Mouse (Mus musculus) heart, postnatal 36 days (tissue): ENCODE measurements at regions not wholly inside any gene's neighbourhood (a gene's known extent, or its start where the extent isn't known, plus 50 kb on each side); places are given as distances from the start of the nearest gene placed in this dataset.
"Not testable (repeated sequence)": the region's sequence is repeated elsewhere in the genome, so short reads cannot be mapped to it uniquely, and the experiment has no call there.

Experiments
- DNase-seq, 2 experiments: peaks; one replicate each; pipeline ENCODE4 v3.0.0; 2021 to 2022
- intact Hi-C: fragments of 180-260 bp; cut with DNase I; formaldehyde crosslinking; loops from one replicate; pipeline ENCODE4 v1.15.1; 2025

DNA sequence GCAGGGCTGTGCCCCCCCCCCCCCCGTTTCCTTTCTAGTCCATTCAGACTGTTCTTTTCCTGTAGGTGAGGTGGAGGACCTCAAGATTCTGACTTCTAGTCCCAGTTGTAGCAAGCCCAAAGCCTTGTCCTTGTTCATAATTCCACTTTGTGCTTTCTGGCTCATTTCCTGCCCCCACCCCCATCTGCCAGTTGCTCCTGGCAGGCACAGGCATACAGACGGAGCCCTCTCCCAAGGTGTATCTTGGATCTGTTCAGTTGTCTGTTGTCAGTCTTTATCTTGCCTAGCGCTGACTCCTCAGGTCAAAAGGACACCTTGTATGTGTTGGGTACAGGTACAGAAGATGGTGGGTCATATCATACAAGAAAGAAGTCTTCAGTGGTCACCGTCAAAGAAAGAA is 81.9 kb downstream of the Fam43a start:
- no peak for DNase-seq
- intact Hi-C loops = no loop called here

DNA sequence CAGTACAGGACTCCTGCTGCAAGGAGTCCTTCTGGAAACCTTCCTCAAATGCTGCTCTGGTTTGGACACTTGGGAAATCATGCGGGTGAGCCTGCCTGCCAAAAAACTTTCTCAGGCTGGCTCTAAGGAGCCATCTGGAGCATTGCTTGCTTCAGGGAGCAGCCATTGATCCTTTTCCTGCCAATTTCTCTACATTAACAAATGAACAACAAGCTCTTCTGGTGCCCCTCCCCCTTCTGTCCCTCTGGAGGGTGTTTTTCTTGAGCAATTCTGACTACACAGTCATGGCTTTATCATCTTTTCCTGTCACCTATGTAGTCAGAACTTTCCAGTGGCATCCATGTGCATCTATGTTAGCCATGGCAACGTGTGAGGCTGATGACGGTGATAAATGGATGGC is 84.5 kb downstream of the Fam43a start:
- no peak for DNase-seq
- intact Hi-C loops = no loop called here

DNA sequence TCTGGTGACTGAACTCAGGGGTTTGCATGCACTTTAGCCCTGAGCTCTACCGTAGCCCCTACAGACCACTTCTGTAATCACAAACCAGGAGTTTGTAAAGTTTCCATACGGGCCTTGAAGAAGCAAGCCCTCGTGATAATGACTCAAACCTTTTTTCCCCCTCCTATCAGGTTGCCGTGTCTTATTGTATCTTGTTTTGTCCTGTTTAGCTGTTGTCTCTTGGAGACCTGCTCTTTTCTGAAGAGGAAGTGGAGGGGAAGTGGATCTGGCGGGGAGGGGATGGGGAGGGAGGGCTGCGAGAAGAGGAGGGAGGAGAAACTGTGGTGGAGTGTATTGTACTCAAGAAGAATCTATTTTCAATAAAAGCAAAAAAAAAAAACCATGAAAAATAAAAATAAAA is 87.0 kb downstream of the Fam43a start:
- no peak for DNase-seq
- intact Hi-C loops = no loop called here

DNA sequence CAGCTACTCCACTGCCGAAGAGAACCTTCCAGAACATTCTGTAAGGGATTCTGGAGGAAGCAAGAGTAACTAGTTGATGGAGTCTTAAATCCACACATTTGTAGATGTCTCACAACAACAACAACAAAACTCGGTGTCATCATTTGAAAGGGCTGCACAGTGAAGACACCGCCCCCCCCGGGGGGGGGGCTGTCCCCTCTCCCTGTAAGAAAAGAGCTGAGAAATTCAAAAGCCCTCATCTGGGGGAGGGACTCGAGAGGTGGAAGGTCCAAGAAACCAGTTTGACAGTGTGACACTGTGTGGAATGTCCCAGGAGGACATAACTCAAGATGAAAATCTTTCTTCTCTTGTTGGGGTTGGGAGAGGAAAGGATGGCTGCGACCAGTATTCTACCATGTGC is 87.7 kb downstream of the Fam43a start:
- no peak for DNase-seq
- intact Hi-C loops = no loop called here

DNA sequence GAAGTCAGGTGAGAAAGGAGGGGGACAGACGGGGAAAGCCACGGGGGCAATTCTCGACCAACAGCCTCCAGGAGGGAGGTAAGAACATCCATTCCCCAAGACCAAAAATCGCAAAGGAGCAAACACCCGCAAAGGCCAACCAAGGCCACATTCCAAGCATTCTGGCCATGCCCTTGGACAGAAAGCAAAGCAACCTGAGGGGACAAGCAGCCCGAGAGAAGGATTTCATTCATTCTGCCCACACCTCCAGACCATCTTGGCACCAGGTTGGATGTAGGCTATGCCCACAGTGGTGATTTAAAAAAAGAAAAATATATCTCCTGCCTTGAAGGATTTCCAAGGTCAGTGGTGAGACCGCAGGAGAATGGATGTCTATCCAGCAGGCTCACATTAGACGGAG is 88.2 kb downstream of the Fam43a start:
- intact Hi-C loops = no loop called here

DNA sequence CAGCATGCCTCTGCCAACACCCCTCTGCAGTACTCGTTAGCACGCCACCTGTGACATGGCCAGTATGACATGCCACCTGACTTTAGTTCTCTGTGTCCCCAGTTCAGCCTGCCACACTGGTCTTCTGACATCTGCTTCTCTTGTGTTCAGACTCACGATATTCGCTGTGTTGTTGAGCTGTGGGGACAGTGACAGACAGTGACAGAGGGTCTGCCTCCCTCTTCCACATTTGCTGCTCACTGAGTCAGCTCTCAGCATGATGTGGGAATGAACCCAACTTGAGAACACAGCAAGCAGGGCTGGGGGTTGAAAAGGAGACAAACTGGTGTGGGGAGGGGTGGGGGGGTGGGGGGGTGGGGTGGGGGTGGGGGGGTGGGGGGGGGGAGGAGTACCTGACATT is 91.0 kb downstream of the Fam43a start:
- intact Hi-C loops = no loop called here

More for the DNA sequence above, 88.2 kb downstream of the Fam43a start:
- no peak for DNase-seq

DNA sequence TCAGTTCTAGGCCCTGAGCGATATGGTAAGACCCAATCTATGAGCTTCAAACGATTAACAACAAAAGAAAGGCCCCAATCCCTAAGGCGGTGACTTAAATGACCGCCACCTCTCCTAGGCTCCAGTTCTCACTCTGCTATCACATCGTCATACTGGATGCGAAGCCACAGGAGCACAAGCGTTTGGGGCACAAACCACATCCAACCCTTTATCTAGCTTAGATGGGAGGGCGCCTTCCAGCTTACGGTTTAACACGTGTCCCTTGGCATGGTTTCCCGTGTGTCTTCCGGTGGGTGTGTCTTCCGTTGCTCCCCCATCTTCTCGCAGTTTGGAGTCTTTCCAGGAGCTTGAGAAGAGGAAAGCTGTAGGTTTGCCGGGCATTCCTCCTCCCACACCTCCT is 92.4 kb downstream of the Fam43a start:
- peak; percentile 27 for DNase-seq
- intact Hi-C loops = loop anchor here (2.0 kb wide), 1 partner anchor 91 kb away; no protein-coding TSS in a partner anchor

More for the DNA sequence above, 91.0 kb downstream of the Fam43a start:
- no peak for DNase-seq

DNA sequence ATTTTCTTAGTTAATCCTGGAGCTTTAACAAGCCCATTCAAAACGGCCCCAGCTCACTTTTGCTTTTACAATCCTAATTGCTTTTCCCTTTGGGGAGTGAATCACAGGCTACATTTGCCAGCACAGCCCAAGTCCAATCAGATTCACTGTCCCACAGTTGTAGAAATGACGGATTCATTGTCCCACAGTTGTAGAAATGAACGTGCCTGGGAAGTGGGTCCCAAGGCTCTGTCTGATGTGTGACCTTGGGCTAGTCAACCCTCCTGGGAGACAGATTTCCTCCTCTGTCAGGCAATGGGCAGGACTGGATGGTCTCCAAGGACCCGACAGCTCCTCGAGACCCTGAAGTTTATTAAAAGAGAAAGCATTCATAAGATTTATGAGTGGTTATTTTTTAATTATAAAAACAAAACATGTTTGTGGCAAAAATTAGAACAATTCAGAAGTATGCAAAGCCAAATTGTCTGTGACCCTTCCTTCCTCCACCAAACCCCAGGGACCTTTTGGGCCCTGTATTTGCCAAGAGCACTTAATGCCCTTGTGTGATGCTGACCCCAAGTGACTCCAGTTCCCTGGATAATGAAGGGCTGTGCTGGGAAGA is 93.1 kb downstream of the Fam43a start:
- peak; percentile 20 to 47 for DNase-seq
- intact Hi-C loops = loop anchor here (2.0 kb wide), 1 partner anchor 92 kb away; no protein-coding TSS in a partner anchor

DNA sequence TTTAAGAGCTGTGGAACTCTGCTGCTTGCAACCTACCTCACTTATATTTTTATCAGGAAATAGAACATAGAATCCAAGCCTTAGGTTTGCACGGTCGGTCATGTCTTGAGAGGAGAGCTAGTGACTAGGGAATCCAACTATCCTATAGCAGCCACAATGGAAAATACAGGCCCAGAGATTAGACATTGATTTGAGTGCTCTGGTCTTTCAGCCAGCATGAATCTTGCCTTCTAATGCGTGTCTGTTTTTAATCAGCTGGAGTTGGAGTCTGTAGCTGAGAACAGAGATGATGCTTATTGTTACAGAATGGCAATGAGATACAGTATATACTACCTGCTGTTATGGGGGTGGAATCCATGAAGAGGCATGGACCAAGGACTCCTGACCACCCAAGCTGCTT is 93.7 kb downstream of the Fam43a start:
- DNase-seq = no peak
- intact Hi-C loops = loop anchor here (2.0 kb wide), 1 partner anchor 92 kb away; no protein-coding TSS in a partner anchor

DNA sequence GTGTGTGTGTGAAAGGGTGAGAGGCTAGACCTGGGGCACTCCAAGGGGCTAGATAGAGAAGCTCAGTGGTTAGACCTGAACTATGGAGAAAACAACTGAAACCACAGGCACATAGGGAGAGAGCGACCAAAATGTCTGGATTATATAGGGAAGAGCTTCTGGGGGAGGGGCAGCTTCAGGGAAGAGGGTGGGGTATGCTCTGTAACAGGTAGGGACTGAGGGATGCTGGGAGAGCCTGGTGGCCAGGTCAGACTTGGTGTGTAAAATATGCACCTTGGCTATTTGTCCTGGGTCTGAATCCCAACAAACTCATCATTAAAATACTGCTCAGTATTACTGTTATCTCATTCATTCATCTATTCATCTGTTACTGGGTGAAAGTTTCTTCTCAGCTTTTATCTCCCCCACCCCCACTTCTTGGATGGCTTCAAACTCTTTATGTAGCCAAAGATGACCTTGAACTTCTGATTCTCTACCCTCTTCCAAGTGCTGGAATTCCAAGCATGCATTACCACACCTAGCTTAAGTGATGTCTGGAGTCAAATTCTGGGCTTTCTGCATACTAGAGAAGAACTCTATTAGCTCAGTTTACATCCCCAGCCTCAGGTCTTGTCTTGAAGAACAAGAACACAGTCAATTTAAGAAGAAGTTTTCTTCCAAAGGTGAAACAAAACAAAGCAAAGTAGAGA is 94.5 kb downstream of the Fam43a start:
- DNase-seq = no peak
- intact Hi-C loops = loop anchor here (2.0 kb wide), 1 partner anchor 93 kb away; no protein-coding TSS in a partner anchor

DNA sequence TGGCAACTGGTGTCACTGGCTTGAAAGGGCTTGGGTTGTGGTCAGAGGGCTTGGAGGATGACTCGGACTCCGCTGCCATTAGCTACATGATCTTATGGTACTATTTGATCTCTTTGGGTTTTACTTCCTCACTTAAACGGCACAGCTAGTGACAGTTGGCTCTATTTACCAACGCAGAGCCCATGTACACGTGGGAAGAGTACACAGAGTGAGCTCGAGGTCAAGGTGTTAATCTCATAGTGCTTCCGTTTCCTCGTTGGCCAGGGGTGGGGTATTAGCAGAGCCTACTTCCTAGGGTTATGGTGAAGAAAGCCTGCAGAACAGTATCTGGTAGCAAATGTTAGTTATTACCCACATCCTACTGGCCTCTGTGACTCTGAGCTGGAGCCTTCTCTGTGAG is 96.2 kb downstream of the Fam43a start:
- intact Hi-C loops = no loop called here
- DNase-seq = no peak

DNA sequence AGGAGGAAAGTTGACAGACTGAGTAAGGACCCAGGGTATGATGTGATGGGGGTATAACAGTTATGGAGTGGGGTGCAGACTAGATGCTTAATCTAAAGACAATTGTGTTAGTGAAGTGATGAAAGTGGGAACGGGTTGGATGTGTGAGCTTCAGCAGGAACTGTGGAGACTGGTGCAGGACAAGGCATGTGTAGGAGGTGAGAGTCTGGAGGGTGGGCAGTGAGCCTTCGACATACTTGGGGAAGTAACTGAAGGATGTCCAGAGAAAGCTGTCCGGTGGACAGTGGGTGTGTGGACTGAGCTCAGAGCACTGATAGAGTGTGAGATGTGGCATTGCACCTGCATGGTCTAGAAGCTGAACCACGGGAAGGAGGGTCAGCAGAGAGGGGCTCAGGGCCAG is 97.7 kb downstream of the Fam43a start:
- DNase-seq = no peak
- intact Hi-C loops = no loop called here

DNA sequence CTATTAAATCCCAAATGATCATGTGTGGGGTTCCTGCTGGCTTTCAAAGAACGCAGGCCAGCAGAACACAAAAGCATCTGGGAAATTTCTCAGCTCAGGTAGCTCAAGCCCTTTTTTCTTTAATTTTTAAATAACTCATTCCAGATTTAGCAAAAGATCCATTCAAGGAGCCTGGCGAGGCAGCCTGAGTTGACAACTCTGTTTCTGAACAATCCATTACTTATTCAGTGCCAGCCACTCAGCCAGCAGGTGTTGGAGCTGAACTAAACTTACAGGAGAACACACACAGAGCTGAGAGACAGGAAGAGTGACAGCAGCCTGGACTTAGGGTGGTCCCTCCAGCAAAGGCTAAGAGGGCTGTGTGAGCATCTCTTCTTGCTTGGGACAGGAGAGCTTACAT is 98.3 kb downstream of the Fam43a start:
- DNase-seq = no peak
- intact Hi-C loops = no loop called here

DNA sequence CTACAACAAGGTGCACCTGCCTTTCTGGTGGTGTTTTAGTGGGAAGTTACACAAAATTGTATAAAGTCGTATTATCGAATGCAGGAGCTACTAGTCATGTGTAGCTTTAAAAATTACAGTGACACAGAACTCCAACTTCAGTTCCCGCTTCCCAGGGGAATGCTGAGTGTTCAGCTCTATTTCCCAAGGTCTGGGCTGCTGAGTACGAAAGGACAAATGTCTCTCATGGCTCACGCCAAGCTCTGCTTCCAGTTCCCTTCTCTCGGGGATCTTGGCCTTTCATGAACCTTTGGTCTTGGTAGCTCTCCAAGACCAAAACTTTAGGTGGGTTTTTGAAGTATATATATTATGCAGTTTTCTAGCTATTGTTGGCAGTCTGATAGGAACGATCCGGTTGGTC is 104.3 kb downstream of the Fam43a start:
- no peak for DNase-seq
- intact Hi-C loops = no loop called here

DNA sequence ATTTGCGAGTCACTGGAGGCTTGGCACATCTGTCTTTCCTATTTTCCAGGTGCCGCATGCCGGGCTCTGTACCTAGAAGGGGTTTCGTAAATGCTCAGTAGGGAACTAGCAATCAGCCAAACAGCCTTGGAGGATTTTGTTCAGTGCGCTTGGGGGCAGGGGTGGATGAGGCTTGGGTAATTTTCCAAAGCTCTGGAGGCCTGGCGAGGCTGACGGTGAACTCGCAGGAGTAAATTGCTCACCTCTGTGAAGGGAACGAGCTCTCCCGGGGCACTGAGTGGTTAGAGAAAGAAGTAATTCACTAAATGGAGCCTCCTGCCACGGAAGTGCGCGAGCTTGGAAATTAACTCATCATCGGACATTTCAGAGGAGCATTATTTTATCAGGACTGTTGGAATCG is 110.0 kb downstream of the Fam43a start:
- intact Hi-C loops = no loop called here
- no peak for DNase-seq

DNA sequence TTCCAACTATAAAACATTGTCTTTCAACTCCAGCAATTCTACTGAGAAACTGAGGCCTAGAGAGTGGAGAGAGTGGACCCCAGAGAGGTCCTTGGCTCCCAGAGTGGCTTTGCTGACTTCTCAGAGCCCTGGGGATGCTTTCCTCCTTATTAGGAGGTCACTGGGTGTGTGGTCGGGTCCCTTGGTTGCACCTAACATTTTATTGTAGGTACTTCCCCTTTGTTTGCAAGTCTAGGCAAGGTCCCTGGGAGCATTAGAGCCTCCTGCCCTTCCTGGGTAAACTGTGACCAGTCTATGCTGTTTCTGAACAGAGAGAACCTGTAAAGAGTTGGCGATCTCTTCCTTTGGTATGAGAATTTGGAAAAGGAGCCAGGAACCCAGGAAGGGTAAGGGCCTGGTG is 110.5 kb downstream of the Fam43a start:
- no peak for DNase-seq
- intact Hi-C loops = no loop called here

DNA sequence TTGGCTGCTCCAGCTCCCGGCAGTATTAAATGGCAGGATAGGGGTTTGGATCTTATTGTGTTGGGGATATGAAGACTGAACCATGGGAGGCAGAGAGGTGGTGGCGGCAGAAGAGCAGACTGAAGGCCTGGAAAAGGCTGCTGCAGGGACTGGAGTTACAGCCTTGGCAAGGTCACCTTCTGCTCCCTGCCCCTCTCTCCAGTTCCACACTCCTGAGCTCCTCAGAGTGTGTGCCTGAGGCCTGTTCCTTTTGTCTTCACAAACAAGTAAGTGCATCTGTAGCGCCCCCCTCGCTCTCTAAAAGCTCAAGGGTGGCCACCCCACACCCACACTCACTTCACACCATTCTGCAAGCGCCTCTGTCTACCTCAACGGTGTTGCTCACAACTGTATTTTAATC is 113.0 kb downstream of the Fam43a start:
- intact Hi-C loops = no loop called here
- no peak for DNase-seq

DNA sequence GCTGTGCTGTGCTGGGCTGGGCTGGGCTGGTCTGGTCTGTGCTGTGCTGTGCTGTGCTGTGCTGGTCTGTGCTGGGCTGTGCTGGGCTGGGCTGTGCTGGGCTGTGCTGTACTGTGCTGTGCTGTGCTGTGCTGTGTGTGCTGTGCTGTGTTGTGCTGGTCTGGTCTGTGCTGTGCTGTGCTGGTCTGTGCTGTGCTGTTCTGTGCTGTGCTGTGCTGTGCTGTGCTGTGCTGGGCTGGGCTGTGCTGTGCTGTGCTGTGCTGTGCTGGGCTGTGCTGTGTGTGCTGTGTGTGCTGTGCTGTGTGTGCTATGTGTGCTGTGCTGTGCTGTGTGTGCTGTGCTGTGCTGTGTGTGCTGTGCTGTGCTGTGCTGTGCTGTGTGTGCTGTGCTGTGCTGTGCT is 118.1 kb downstream of the Fam43a start:
- DNase-seq, intact Hi-C loops: not testable (repeated sequence)

DNA sequence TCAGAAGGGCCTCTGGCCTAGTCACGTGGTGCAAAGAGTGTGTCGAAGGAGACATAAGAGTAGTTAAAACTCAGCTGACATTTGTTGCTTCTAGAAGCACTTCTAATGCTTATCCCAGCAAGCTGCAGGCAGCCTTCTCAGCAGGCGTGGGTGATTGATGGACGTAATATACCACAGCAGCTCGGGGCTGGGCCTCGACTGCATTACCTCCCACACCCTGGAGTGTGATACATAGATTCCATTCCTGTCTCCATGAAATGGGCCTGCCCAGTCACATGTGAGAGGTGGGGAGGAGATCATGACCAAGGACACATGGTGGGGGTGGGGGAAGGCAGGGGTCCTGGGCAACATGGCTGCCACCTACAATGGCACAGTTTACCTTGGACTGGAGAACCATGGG is 121.3 kb downstream of the Fam43a start:
- intact Hi-C loops = no loop called here
- DNase-seq = no peak

DNA sequence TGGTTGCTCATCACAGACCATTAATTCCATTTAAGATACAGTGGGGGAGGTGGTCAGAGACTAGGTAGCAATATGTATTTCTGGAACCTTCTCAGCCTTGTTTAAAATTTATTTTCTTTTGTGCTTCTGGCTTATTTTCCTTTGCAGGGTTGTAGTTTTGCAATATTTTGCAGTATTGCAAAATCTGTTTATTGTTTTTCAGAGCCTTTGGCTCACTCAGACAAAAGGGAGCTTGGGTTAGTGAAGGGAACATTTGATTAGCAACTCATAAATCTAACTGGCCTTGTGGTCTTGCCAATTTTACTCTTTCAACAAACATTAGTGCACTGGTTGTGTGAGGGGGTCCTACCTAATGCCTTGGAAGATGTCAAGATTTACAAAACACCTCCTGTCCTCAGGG is 121.7 kb downstream of the Fam43a start:
- intact Hi-C loops = no loop called here
- no peak for DNase-seq

DNA sequence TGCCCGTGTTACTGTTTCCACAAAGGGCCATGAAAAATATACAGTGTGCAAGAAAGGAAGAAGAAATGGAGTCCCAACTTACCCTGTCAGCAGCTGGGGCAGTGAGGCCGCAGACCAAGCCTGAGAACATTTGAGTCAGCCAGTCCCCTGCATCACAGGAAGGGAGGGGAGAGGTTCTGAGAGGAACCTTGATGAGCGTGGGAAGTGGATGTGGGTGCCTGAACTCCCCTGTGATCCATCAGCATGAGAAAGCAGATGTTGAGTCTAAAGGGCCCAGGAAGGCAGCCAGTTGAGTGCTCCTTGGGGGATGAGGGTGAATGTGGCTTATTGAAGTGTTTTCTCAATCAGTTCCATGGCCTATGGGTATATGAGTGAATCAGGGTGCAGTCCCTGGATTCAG is 122.8 kb downstream of the Fam43a start:
- intact Hi-C loops = no loop called here

DNA sequence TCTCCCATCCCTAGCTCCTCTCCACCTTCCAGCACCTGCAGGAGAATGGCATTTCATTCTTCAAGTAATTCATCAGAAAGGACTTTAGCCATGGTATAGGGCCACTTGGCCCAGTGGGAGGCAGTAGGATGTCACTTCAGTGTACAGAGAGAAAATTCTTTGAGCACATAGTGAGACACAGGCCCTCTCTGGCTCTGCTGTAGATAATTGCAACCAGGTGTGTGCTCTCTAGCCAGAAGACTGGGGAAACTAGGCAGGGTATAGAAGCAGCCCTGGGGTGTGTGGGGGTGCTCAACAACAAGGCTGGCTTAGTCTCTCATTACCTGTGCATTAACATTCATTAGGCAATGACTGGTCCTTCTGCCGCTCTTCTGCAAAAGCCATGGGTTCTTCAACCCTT is 125.1 kb downstream of the Fam43a start:
- no peak for DNase-seq
- intact Hi-C loops = no loop called here

More for the DNA sequence above, 122.8 kb downstream of the Fam43a start:
- no peak for DNase-seq
